Mouse (Mus musculus): ENCODE measurements around the gene Pum1. TPM values are rescaled to one million over a fixed set of nuclear protein-coding genes. Genes with fewer than 3 reads are reported as not detected.
"Not testable (repeated sequence)": the region's sequence is repeated elsewhere in the genome, so short reads cannot be mapped to it uniquely, and the experiment has no call there.

Gene Pum1
- 115 and 120 TPM in 2 replicates for polyA plus RNA-seq (2014; fragmentation: Nextera tagmentation; extraction: Ambion mirVana)

DNA sequence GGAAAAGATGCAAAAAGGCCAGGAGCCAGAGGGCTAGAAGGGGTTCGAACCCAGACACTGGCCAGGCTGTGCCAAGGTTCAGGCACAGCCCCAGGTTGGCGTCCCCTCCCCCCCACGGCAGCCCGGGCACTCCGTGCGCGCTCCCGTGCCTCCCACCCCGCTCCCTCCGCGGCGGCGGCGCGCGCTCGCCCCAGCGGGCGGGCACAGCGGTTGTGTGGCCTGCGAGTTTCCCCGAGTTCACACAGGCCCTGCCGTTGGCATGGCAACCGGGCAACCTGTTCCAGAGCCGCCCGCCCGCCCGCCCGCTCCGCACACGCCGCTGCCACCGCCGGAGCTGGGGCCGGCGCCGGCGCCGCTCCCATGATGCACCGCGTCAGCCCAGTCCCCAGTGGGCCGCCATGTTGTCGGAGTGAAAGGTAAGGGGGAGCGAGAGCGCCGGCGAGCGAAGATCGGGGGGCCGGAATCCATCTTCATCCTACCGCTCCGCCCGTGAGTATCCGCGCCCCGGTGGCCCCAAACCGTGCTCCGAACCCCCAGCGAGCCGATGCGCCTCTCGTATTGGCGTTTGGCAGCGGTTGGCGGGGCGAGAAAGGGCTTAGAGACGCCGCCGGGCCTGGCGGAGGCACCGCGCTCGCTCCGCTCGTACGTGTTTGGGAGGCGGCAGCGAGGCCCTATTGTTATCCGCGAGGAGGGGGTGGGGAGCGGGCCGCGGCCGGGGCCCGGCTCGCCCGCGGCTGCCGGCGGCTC is at the start of gene Pum1:
Gene Pum1, plus strand, starts transcription at position 343 of the 747 bp plus-strand sequence.
- Histone ChIP-seq H3K27ac (replicated peaks; ENCODE audit: low read depth, low read length) (peak within 1 kb of the TSS; percentile 98), H3K4me2 (ENCODE audit: low read depth, severe bottlenecking) (peak within 1 kb of the TSS; percentile 72), H3K4me1 (ENCODE audit: control insufficient read depth, insufficient read depth, low read length) (peaks cover 7% of the 10 kb centered on the region; the same call in 1 of the 2 replicates), H3K36me3 (ENCODE audit: control insufficient read depth, insufficient read depth, low read length) (no peaks in the 10 kb centered on the region), H3K9me3 (ENCODE audit: control insufficient read depth, low read length) (no peaks in the 10 kb centered on the region), H3K9ac (ENCODE audit: low read length) (peak within 1 kb of the TSS; percentile 99), H3K4me3 (ENCODE audit: low read depth, low read length) (peak within 1 kb of the TSS; percentile 94), H3K27me3 (ENCODE audit: control insufficient read depth, insufficient read depth, low read length) (no peaks in the 10 kb centered on the region)
- ATAC-seq (ENCODE audit: insufficient number of reproducible peaks, low FRiP score, low TSS enrichment, low read depth) (peak; percentile 92), DNase-seq (ENCODE audit: low spot score) (peak; percentile 96)
- under 1% methylated on average over 86 of the region's 90 CpGs for WGBS

DNA sequence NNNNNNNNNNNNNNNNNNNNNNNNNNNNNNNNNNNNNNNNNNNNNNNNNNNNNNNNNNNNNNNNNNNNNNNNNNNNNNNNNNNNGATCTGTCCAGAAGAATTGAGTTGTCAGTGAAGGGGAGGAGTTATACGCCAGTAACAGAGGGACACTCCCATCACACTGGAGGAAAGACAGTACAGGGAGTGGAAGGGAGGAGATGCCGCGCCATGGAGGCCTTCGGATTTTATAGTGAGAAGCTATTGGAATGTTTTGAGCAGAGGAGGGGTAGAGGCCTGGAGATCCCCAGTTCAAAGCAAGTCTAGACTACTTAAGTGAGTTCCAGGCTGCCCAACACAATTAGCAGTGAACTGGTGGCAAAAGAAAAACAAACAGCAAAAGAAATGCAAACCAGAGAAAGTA is 33.7 kb upstream of the Pum1 start:
- no peak overlapping the region for H3K4me2 ChIP-seq (ENCODE audit: low read depth, severe bottlenecking)
- no peaks in the 10 kb centered on the region for H3K4me1 ChIP-seq (ENCODE audit: control insufficient read depth, insufficient read depth, low read length)
- DNase-seq (ENCODE audit: low spot score) = no peak
- H3K9me3 ChIP-seq (ENCODE audit: control insufficient read depth, low read length) = no peaks in the 10 kb centered on the region
- no peaks in the 10 kb centered on the region for H3K27me3 ChIP-seq (ENCODE audit: control insufficient read depth, insufficient read depth, low read length)
- WGBS = 10% methylated on average over 4 of the region's 4 CpGs
- no peak for ATAC-seq (ENCODE audit: insufficient number of reproducible peaks, low FRiP score, low TSS enrichment, low read depth)
- H3K9ac ChIP-seq (ENCODE audit: low read length) = no peak overlapping the region
- H3K4me3 ChIP-seq (ENCODE audit: low read depth, low read length) = no peak overlapping the region
- no peak overlapping the region for H3K27ac ChIP-seq (replicated peaks; ENCODE audit: low read depth, low read length)
- no peaks in the 10 kb centered on the region for H3K36me3 ChIP-seq (ENCODE audit: control insufficient read depth, insufficient read depth, low read length)

DNA sequence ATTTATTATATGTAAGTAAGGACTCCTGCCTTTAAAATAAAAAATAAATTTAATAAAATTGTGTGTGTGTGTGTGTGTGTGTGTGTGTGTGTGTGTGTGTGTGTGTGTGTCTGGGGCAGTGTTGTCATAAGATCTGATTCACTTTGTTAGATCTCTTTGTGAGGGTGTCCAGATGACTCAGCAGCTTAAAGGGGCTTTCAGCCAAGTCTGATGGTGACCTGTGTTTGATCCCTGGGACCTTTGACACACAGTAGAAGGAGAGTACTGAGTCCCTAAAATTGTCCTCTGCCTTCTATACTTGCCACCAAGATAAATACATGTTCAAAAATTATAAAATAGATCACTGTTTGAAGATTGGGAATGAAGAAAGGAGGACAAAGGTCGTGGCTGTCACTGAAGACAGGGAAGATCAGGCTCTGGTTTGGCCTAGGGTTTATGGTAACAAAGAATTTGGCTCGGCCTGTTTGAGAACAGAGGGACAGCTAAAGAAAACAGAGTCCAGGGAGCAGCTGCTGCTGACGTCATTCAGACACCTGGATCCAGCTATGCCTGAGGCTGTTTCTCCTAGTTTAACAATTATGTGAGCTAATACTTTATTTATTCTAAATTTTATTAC is 32.8 kb upstream of the Pum1 start:
- no peak overlapping the region for H3K9ac ChIP-seq (ENCODE audit: low read length)
- no peak for ATAC-seq (ENCODE audit: insufficient number of reproducible peaks, low FRiP score, low TSS enrichment, low read depth)
- H3K9me3 ChIP-seq (ENCODE audit: control insufficient read depth, low read length) = no peaks in the 10 kb centered on the region
- no peaks in the 10 kb centered on the region for H3K4me1 ChIP-seq (ENCODE audit: control insufficient read depth, insufficient read depth, low read length)
- no peak overlapping the region for H3K27ac ChIP-seq (replicated peaks; ENCODE audit: low read depth, low read length)
- H3K27me3 ChIP-seq (ENCODE audit: control insufficient read depth, insufficient read depth, low read length) = no peaks in the 10 kb centered on the region
- no peak for DNase-seq (ENCODE audit: low spot score)
- H3K4me2 ChIP-seq (ENCODE audit: low read depth, severe bottlenecking) = no peak overlapping the region
- WGBS = 72% methylated on average over 3 of the region's 3 CpGs
- H3K4me3 ChIP-seq (ENCODE audit: low read depth, low read length) = no peak overlapping the region
- H3K36me3 ChIP-seq (ENCODE audit: control insufficient read depth, insufficient read depth, low read length) = no peaks in the 10 kb centered on the region

DNA sequence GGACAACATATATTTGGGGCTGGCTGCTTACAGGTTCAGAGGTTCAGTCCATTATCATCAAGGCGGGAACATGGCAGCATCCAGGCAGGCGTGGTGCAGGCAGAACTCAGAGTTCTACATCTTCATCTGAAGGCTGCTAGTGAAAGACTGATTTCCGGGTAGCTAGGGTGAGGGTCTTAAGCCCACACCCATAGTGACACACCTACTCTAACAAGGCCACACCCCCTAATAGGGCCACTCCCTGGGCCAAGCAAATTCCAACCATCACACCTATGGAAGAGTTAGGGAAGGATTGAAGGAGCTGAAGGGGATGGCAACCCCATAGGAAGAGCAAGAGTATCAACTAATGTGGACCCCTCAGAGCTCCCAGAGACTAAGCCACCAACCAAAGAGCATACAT is 28.0 kb upstream of the Pum1 start:
- WGBS = 86% methylated on average over 3 of the region's 3 CpGs
- ATAC-seq (ENCODE audit: insufficient number of reproducible peaks, low FRiP score, low TSS enrichment, low read depth); H3K4me1 ChIP-seq (ENCODE audit: control insufficient read depth, insufficient read depth, low read length); H3K4me2 ChIP-seq (ENCODE audit: low read depth, severe bottlenecking); H3K4me3 ChIP-seq (ENCODE audit: low read depth, low read length); H3K27ac ChIP-seq (replicated peaks; ENCODE audit: low read depth, low read length); H3K9ac ChIP-seq (ENCODE audit: low read length); H3K27me3 ChIP-seq (ENCODE audit: control insufficient read depth, insufficient read depth, low read length); H3K9me3 ChIP-seq (ENCODE audit: control insufficient read depth, low read length); H3K36me3 ChIP-seq (ENCODE audit: control insufficient read depth, insufficient read depth, low read length); DNase-seq (ENCODE audit: low spot score): not testable (repeated sequence)

DNA sequence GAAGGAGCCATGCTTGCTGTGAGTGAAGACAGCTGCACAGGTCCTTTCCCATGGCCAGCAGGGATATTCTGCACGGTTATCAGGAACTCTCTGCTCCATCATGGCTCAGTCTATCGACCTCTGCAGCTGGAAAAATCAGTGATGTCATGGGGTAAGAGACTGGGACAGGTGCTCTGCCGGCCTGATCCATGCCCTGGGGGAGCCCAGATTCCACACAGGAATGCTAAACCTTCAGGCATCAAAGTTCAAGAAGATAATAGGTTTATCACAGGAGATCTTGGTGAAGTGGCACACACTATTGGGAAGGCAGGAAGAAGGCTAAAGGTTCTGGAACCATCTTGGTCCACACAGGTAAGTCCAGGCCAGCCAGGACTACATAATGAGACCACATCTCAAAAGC is 26.4 kb upstream of the Pum1 start:
- WGBS = 79% methylated on average over 3 of the region's 3 CpGs
- Histone ChIP-seq H3K9ac (ENCODE audit: low read length) (no peak overlapping the region), H3K36me3 (ENCODE audit: control insufficient read depth, insufficient read depth, low read length) (no peaks in the 10 kb centered on the region), H3K4me3 (ENCODE audit: low read depth, low read length) (no peak overlapping the region), H3K4me1 (ENCODE audit: control insufficient read depth, insufficient read depth, low read length) (no peaks in the 10 kb centered on the region), H3K27ac (replicated peaks; ENCODE audit: low read depth, low read length) (no peak overlapping the region), H3K4me2 (ENCODE audit: low read depth, severe bottlenecking) (no peak overlapping the region), H3K9me3 (ENCODE audit: control insufficient read depth, low read length) (no peaks in the 10 kb centered on the region), H3K27me3 (ENCODE audit: control insufficient read depth, insufficient read depth, low read length) (no peaks in the 10 kb centered on the region)
- DNase-seq (ENCODE audit: low spot score) (no peak), ATAC-seq (ENCODE audit: insufficient number of reproducible peaks, low FRiP score, low TSS enrichment, low read depth) (no peak)

GRCm38 (mm10) chr4:130637488-130638422 is 25.4 kb upstream of the Pum1 start:
- no peak overlapping the region for H3K27ac ChIP-seq (replicated peaks; ENCODE audit: low read depth, low read length)
- DNase-seq (ENCODE audit: low spot score) (no peak), ATAC-seq (ENCODE audit: insufficient number of reproducible peaks, low FRiP score, low TSS enrichment, low read depth) (no peak)
- 84% methylated on average over 8 of the region's 9 CpGs for WGBS
- no peak overlapping the region for H3K4me2 ChIP-seq (ENCODE audit: low read depth, severe bottlenecking)
- H3K9me3 ChIP-seq (ENCODE audit: control insufficient read depth, low read length) = no peaks in the 10 kb centered on the region
- no peak overlapping the region for H3K4me3 ChIP-seq (ENCODE audit: low read depth, low read length)
- H3K4me1 ChIP-seq (ENCODE audit: control insufficient read depth, insufficient read depth, low read length) = no peaks in the 10 kb centered on the region
- H3K9ac ChIP-seq (ENCODE audit: low read length) = no peak overlapping the region
- H3K27me3 ChIP-seq (ENCODE audit: control insufficient read depth, insufficient read depth, low read length) = no peaks in the 10 kb centered on the region
- no peaks in the 10 kb centered on the region for H3K36me3 ChIP-seq (ENCODE audit: control insufficient read depth, insufficient read depth, low read length)

GRCm38 (mm10) chr4:130640031-130640717 is 22.9 kb upstream of the Pum1 start:
- Histone ChIP-seq H3K27ac (replicated peaks; ENCODE audit: low read depth, low read length) (no peak overlapping the region), H3K9me3 (ENCODE audit: control insufficient read depth, low read length) (no peaks in the 10 kb centered on the region), H3K4me2 (ENCODE audit: low read depth, severe bottlenecking) (no peak overlapping the region), H3K27me3 (ENCODE audit: control insufficient read depth, insufficient read depth, low read length) (no peaks in the 10 kb centered on the region), H3K4me1 (ENCODE audit: control insufficient read depth, insufficient read depth, low read length) (no peaks in the 10 kb centered on the region), H3K36me3 (ENCODE audit: control insufficient read depth, insufficient read depth, low read length) (no peaks in the 10 kb centered on the region), H3K4me3 (ENCODE audit: low read depth, low read length) (no peak overlapping the region), H3K9ac (ENCODE audit: low read length) (no peak overlapping the region)
- ATAC-seq (ENCODE audit: insufficient number of reproducible peaks, low FRiP score, low TSS enrichment, low read depth) (no peak), DNase-seq (ENCODE audit: low spot score) (no peak)
- WGBS = 71% methylated on average over 9 of the region's 9 CpGs

GRCm38 (mm10) chr4:130642468-130642867 is 20.7 kb upstream of the Pum1 start:
- WGBS = 88% methylated on average over 5 of the region's 5 CpGs
- no peak overlapping the region for H3K4me3 ChIP-seq (ENCODE audit: low read depth, low read length)
- no peak for DNase-seq (ENCODE audit: low spot score)
- H3K27me3 ChIP-seq (ENCODE audit: control insufficient read depth, insufficient read depth, low read length) = no peaks in the 10 kb centered on the region
- ATAC-seq (ENCODE audit: insufficient number of reproducible peaks, low FRiP score, low TSS enrichment, low read depth) = no peak
- no peaks in the 10 kb centered on the region for H3K36me3 ChIP-seq (ENCODE audit: control insufficient read depth, insufficient read depth, low read length)
- H3K9me3 ChIP-seq (ENCODE audit: control insufficient read depth, low read length) = no peaks in the 10 kb centered on the region
- no peak overlapping the region for H3K9ac ChIP-seq (ENCODE audit: low read length)
- H3K4me2 ChIP-seq (ENCODE audit: low read depth, severe bottlenecking) = no peak overlapping the region
- H3K4me1 ChIP-seq (ENCODE audit: control insufficient read depth, insufficient read depth, low read length) = no peaks in the 10 kb centered on the region
- H3K27ac ChIP-seq (replicated peaks; ENCODE audit: low read depth, low read length) = no peak overlapping the region

Data from limb, embryonic 11.5 days (tissue).